Mouse (Mus musculus) liver, adult 2 months (tissue): ENCODE data around the gene Lpcat1. TPM values are rescaled to one million over a fixed set of nuclear protein-coding genes. Genes with fewer than 3 reads are reported as not detected.

Source experiments
- DNase-seq: peaks from one replicate; pipeline ENCODE4 v3.0.0-alpha.2; 2011; ENCODE audit warnings: low read depth, low spot score; ENCODE audit errors: extremely low read depth
- H3K27ac ChIP-seq: fragments of 200-500 bp; replicated peaks from 2 replicates; pipeline ENCODE4 v1.5.1; 2012; ENCODE audit warnings: low read depth, mild to moderate bottlenecking, control low read depth, inconsistent platforms, low read length; ENCODE audit not compliant: insufficient read depth
- H3K27me3 ChIP-seq: fragments of 200-500 bp; 2 replicates; pipeline ENCODE4 v1.6.1; 2012; ENCODE audit warnings: mild to moderate bottlenecking, moderate library complexity, low read length, inconsistent platforms; ENCODE audit not compliant: control insufficient read depth, insufficient read depth
- H3K36me3 ChIP-seq: fragments of 200-500 bp; 2 replicates; pipeline ENCODE4 v1.6.1; 2012; ENCODE audit warnings: low read length, inconsistent platforms; ENCODE audit not compliant: control insufficient read depth, insufficient read depth
- H3K4me1 ChIP-seq: fragments of 200-500 bp; 2 replicates; pipeline ENCODE4 v1.6.1; 2011; ENCODE audit warnings: low read length; ENCODE audit not compliant: control insufficient read depth, insufficient read depth
- H3K4me3 ChIP-seq: fragments of 200-500 bp; 2 replicates; pipeline ENCODE4 v1.5.1; 2011; ENCODE audit warnings: low read depth, mild to moderate bottlenecking, control low read depth, low read length, moderate library complexity; ENCODE audit not compliant: insufficient read depth
- H3K79me2 ChIP-seq: fragments of 200-500 bp; 2 replicates; pipeline ENCODE4 v1.6.1; 2012; ENCODE audit warnings: inconsistent platforms, mild to moderate bottlenecking, low read length, moderate library complexity; ENCODE audit not compliant: control insufficient read depth, insufficient read depth
- H3K9ac ChIP-seq: fragments of 200-500 bp; 2 replicates; pipeline ENCODE4 v1.6.1; 2012; ENCODE audit warnings: low read depth, mild to moderate bottlenecking, control low read depth, inconsistent platforms, low read length
- CTCF ChIP-seq: fragments of 200-500 bp; IDR thresholded peaks from 2 replicates; pipeline ENCODE4 v1.5.1; 2011; ENCODE audit warnings: low read depth, low read length, control low read depth
- POLR2A ChIP-seq: fragments of 200-500 bp; IDR thresholded peaks from 2 replicates; pipeline ENCODE4 v1.6.1; 2011; ENCODE audit warnings: low read length, control low read depth; ENCODE audit not compliant: insufficient read depth; ENCODE audit errors: extremely low read depth
- WGBS: fragments of 180-500 bp; shearing (Covaris S2); methylation state at CpG from one replicate; pipeline ENCODE4 v1.1.7; 2018; 5-methylcytosine and 5-hydroxymethylcytosine counted together
- polyA plus RNA-seq: library from polyadenylated mRNA; depleted of rRNA; stranded (reverse); fragments of >200 nt; gene quantifications from 2 replicates; pipeline ENCODE4 v1.2.3, GENCODE M21; 2012
- total RNA-seq: library from RNA; depleted of rRNA; stranded (reverse); fragments of >200 nt; gene quantifications from 2 replicates; pipeline ENCODE4 v1.2.3, GENCODE M21; 2014

Gene Lpcat1
- total and polyA plus RNA-seq, 2 experiments: 2.2 to 2.8 TPM

DNA sequence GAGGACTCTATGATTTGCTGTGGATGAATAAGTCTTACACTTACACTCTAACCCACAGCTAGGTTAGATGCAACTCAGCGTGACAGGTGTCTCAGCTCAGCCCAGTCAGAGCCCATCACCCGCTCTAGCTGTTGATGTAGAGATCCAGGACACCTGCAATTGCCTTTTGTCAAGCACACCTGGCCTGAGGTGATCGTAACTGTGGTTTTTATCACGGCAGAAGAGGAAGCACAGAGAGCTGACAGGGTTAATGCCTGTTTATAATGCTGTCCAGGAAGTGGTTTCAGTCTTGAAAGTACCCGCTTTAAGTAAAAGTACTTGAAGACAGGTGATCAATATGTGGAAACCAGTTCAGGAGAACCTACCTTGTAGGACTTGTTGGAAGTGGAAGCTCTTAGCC is 32.3 kb upstream of the Lpcat1 start:
- Histone ChIP-seq H3K27ac (no peak overlapping the region), H3K27me3 (no peaks in the 10 kb centered on the region), H3K36me3 (no peaks in the 10 kb centered on the region), H3K4me3 (no peak overlapping the region), H3K9ac (no peak overlapping the region), H3K4me1 (no peaks in the 10 kb centered on the region), H3K79me2 (no peaks in the 10 kb centered on the region)
- DNase-seq: no peak
- WGBS: 80% methylated on average over 5 of the region's 5 CpGs
- no peak for TF ChIP-seq CTCF
- TF ChIP-seq POLR2A: no peak

DNA sequence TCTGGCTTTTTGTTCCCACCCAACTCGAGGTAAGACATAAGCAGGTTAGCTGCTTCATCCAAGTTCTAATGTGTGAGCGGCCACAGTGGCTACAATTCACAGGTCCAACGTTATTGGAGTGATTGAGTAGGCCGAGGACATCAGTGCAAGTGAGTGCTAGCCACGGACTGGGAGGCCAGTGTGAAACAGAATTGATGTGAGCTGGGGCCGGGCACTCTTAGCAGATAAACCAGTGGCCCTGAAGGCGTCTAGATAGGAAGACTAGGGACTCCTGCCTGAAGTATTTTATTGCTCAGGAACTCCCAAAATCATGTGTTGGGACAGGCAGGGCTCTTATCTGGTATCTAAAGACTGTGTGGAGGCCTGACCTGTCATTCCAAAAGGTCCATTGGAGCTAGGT is 31.3 kb upstream of the Lpcat1 start:
- H3K9ac ChIP-seq: no peak overlapping the region
- no peak for DNase-seq
- H3K4me3 ChIP-seq: no peak overlapping the region
- no peaks in the 10 kb centered on the region for H3K27me3 ChIP-seq
- TF ChIP-seq CTCF (no peak), POLR2A (no peak)
- no peak overlapping the region for H3K27ac ChIP-seq
- H3K4me1 ChIP-seq: no peaks in the 10 kb centered on the region
- WGBS: 82% methylated on average over 7 of the region's 7 CpGs
- no peaks in the 10 kb centered on the region for H3K79me2 ChIP-seq
- H3K36me3 ChIP-seq: no peaks in the 10 kb centered on the region

DNA sequence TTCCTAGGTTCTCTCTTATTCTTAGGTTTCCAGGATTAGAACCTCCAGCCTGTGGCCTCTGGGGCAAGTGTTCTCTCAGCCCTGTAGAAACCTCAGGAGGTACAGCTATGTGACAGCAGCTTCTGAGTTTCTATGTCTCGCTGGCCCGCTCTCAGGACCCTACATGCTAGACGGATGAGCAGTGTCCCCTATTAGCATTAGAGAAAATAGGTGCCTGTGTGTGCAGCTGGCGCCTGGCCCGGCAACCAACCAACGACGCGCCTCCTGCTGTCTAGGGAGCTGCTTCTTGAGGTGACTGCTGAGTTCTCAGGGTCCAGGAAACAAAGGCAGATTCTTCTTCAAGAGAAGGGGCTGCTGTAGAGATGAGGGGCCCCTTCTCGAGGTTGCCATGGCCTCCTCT is 27.9 kb upstream of the Lpcat1 start:
- H3K36me3 ChIP-seq: no peaks in the 10 kb centered on the region
- no peak for DNase-seq
- TF ChIP-seq POLR2A: no peak
- no peak for TF ChIP-seq CTCF
- no peak overlapping the region for H3K27ac ChIP-seq
- H3K4me1 ChIP-seq: no peaks in the 10 kb centered on the region
- no peaks in the 10 kb centered on the region for H3K27me3 ChIP-seq
- H3K79me2 ChIP-seq: no peaks in the 10 kb centered on the region
- WGBS: 88% methylated on average over 9 of the region's 9 CpGs
- no peak overlapping the region for H3K4me3 ChIP-seq
- H3K9ac ChIP-seq: no peak overlapping the region

DNA sequence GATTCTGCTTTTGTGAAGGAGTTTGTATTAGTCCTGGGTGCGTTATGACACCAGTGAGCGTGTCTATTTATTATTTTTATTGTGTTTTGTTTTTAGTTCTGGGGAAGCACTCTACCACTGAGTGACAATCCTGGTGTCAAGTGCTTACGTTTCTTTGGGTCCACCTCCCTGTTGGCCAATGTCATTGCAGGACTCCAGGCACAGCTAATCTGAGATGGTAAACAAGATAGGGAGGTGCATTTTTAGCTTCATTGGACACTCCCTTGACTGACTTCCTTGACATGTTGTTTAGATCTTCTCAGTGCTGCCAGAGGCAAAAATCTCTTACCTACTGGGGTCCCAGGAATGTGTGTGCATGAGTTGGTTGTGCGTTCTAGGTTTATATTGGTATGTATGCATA is 26.0 kb upstream of the Lpcat1 start:
- TF ChIP-seq CTCF (no peak), POLR2A (no peak)
- no peak overlapping the region for H3K9ac ChIP-seq
- DNase-seq: no peak
- no peaks in the 10 kb centered on the region for H3K36me3 ChIP-seq
- no peak overlapping the region for H3K27ac ChIP-seq
- WGBS: 85% methylated on average over 4 of the region's 4 CpGs
- no peaks in the 10 kb centered on the region for H3K4me1 ChIP-seq
- no peaks in the 10 kb centered on the region for H3K79me2 ChIP-seq
- H3K4me3 ChIP-seq: no peak overlapping the region
- H3K27me3 ChIP-seq: no peaks in the 10 kb centered on the region

DNA sequence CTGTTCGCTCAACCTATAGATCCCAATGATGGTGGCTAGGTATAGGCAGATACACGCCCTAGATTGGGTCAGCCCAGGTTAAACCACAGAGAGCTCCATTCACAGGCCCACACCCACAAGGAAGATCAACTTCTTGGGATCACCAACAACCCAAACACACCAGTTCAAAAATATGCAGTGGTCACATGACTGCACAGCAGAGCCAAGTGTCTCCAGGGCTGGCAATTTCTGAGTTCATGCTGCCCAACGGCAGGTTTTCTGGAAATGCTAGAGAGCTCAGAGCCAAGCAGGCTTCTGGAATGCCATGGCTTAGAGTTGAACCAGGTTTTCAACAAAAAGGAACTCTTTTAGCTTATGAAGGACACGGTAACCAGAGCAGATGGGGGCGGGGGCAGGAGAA is 25.3 kb upstream of the Lpcat1 start:
- no peak for DNase-seq
- Histone ChIP-seq H3K36me3 (no peaks in the 10 kb centered on the region), H3K79me2 (no peaks in the 10 kb centered on the region), H3K4me3 (no peak overlapping the region), H3K4me1 (no peaks in the 10 kb centered on the region), H3K27ac (no peak overlapping the region), H3K9ac (no peak overlapping the region), H3K27me3 (no peaks in the 10 kb centered on the region)
- TF ChIP-seq POLR2A (no peak), CTCF (no peak)
- 77% methylated on average over 5 of the region's 5 CpGs for WGBS

DNA sequence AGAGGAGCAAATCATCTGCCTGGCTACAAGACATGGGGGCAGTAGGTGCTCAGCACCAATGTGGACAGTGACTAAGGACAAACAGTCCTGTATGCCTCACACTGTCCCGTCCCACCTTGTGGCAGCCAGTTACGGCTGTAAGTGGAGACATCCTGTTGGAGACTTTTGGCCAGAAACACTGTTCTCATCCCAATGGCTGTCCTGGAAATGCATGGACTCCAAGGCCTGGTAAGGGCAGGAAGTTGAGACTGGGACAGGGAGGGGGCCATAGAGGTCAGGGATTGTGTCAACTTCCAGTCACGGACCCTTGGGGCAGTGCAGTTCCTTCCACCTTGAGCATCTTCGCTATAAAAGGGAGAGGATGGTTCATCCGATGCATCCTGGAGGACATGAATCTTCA is 24.6 kb upstream of the Lpcat1 start:
- Histone ChIP-seq H3K9ac (no peak overlapping the region), H3K4me1 (no peaks in the 10 kb centered on the region), H3K79me2 (no peaks in the 10 kb centered on the region), H3K36me3 (no peaks in the 10 kb centered on the region), H3K4me3 (no peak overlapping the region), H3K27ac (no peak overlapping the region), H3K27me3 (no peaks in the 10 kb centered on the region)
- TF ChIP-seq CTCF (no peak), POLR2A (no peak)
- 73% methylated on average over 5 of the region's 5 CpGs for WGBS
- DNase-seq: no peak
